Mouse (Mus musculus) olfactory bulb, adult 2 months (tissue): ENCODE measurements around the gene Gm27027.

Source experiments
- CTCF ChIP-seq: fragments of 200-500 bp; IDR thresholded peaks from 2 replicates; pipeline ENCODE4 v1.5.1; 2012; ENCODE audit warnings: low read depth, mild to moderate bottlenecking, low read length, moderate library complexity; ENCODE audit not compliant: insufficient read depth
- POLR2A ChIP-seq: fragments of 200-500 bp; IDR thresholded peaks from 2 replicates; pipeline ENCODE4 v1.6.1; 2012; ENCODE audit warnings: mild to moderate bottlenecking, low read depth, low read length, moderate library complexity; ENCODE audit not compliant: insufficient read depth

DNA sequence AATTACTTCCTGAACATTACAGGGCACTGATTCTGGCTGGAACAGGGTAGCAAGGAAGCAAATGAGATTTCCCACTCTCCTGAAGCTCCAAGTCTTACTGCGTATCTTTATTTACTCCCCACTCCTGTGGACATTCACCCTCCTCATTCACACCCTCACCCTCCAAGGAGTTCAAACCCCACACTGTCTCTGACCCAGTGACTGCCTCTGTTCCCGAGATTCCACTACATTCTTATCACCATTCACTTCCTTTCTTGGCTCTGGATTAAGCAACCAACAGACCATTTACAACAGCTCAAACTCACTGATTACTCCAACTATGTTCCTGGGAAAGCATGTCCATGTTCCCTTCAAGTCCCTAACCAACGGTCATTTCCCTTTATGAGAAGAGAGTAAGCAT lies 4.8 kb downstream of the Gm27027 start:
- no peak for TF ChIP-seq POLR2A
- no peak for TF ChIP-seq CTCF
